Mouse (Mus musculus) C2C12 (cell line): Measurements from ENCODE around the gene Syt1. TPM values are rescaled to one million over a fixed set of nuclear protein-coding genes. Genes with fewer than 3 reads are reported as not detected.

Experiments
- H3K27me3 ChIP-seq: one replicate; pipeline ENCODE4 v1.6.1; 2011; ENCODE audit not compliant: control insufficient read depth, insufficient read depth, insufficient read length
- H3K36me3 ChIP-seq: one replicate; pipeline ENCODE4 v1.6.1; 2011; ENCODE audit not compliant: control insufficient read depth, insufficient read depth
- H3K4me3 ChIP-seq: one replicate; pipeline ENCODE4 v1.5.1; 2011; ENCODE audit warnings: mild to moderate bottlenecking, control low read depth; ENCODE audit not compliant: poor library complexity, insufficient read depth, severe bottlenecking
- H3K79me2 ChIP-seq: one replicate; pipeline ENCODE4 v1.6.1; 2011; ENCODE audit not compliant: control insufficient read depth, insufficient read depth
- H3K79me3 ChIP-seq: one replicate; pipeline ENCODE4 v1.6.1; 2011; ENCODE audit warnings: low read depth, control low read depth
- H3ac ChIP-seq: one replicate; pipeline ENCODE3; 2011; ENCODE audit warnings: low read depth; ENCODE audit not compliant: control insufficient read depth, insufficient read length
- CEBPB ChIP-seq: IDR thresholded peaks from one replicate; pipeline ENCODE4 v1.6.1; 2011; ENCODE audit warnings: low read depth, mild to moderate bottlenecking, control low read depth, moderate library complexity
- CTCF ChIP-seq: IDR thresholded peaks from one replicate; pipeline ENCODE4 v1.5.1; 2011; ENCODE audit not compliant: control insufficient read depth, insufficient read depth, insufficient read length
- FOSL1 ChIP-seq: IDR thresholded peaks from one replicate; pipeline ENCODE4 v1.8.0; 2011; ENCODE audit warnings: mild to moderate bottlenecking, low read length; ENCODE audit not compliant: poor library complexity, insufficient read depth, severe bottlenecking
- MAX ChIP-seq: IDR thresholded peaks from one replicate; pipeline ENCODE4 v1.6.1; 2011; ENCODE audit warnings: mild to moderate bottlenecking, control low read depth
- MYOD1 ChIP-seq: IDR thresholded peaks from one replicate; pipeline ENCODE4 v1.6.1; 2011; ENCODE audit warnings: low read depth; ENCODE audit not compliant: control insufficient read depth, insufficient read length
- MYOG ChIP-seq: IDR thresholded peaks from one replicate; pipeline ENCODE4 v1.6.1; 2011; ENCODE audit not compliant: control insufficient read depth, insufficient read length; ENCODE audit errors: extremely low read depth
- USF1 ChIP-seq: IDR thresholded peaks from one replicate; pipeline ENCODE4 v1.6.1; 2011; ENCODE audit warnings: low read depth, mild to moderate bottlenecking, control low read depth, moderate library complexity
- polyA plus RNA-seq: library from polyadenylated mRNA; unstranded; fragments of >200 nt; fragmentation: generic; extraction: Trizol; gene quantifications from one replicate; pipeline ENCODE4 v1.2.1, GENCODE M21; 2012; ENCODE audit warnings: missing spikeins

The Syt1 gene
- polyA plus RNA-seq, 1 experiment = 0.09 TPM

DNA sequence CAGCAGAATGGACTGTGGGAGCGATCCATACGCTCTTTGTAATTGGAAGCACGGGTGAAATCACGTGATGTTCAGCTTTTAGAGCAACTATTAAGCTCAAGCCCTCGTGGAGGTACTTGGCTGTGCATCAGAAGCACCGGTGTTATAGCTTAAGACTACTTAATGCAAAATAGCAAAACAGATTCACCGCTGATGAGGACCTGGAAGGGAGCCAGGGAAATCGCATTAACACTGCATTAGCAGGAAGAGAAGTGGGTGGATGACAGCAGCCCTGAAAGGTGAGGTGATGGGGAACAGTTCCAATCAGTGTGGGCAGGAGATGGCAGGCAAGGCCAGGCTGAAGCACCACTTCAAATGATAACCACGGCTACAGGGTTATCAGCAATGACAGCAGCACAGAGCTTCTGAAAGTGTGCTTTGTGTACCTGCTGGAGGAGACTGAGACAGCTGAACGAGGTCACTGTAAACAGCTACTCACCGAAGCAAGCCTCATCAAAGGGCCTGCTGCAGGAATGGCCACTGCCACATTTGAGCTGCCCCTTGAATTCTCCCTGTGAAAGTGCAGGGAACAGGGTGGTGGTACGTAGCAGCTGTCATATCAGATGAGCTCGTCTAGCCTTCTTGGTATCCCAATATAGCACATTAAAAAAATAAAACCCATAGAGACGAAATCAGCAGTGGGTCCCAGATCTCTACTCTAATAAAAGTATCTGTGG lies 330.9 kb downstream of the Syt1 start:
- Histone ChIP-seq H3K4me3 (no peak overlapping the region), H3K27me3 (no peaks in the 10 kb centered on the region), H3K79me3 (no peaks in the 10 kb centered on the region), H3K36me3 (no peaks in the 10 kb centered on the region), H3K79me2 (no peaks in the 10 kb centered on the region), H3ac (no peak overlapping the region)
- no peak for TF ChIP-seq USF1
- TF ChIP-seq CTCF = no peak
- TF ChIP-seq MYOD1 = no peak
- no peak for TF ChIP-seq CEBPB
- no peak for TF ChIP-seq MAX
- no peak for TF ChIP-seq MYOG
- no peak for TF ChIP-seq FOSL1

DNA sequence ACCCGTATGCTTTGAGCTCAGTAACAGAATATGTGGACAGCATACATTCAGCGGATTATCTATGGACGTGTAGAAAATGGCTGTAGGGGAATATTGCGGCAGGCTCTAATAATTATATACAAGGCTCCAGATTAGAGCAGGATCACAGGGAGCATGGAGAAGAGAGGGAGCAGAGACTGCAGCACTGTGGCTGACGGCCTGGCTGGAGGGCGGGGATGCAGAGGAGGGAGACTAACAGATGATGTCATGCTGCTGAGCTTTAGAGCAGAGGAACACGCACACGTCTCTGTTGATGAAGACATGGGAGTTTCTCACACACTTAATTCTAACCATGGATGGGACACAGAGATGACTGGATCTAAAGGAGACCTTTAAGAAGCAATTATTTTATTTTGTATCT lies 333.7 kb downstream of the Syt1 start:
- no peaks in the 10 kb centered on the region for H3K79me2 ChIP-seq
- TF ChIP-seq MAX = no peak
- TF ChIP-seq CTCF = no peak
- no peak for TF ChIP-seq FOSL1
- no peak for TF ChIP-seq USF1
- TF ChIP-seq MYOG = no peak
- TF ChIP-seq CEBPB = no peak
- no peak for TF ChIP-seq MYOD1
- H3K27me3 ChIP-seq = no peaks in the 10 kb centered on the region
- no peak overlapping the region for H3ac ChIP-seq
- H3K36me3 ChIP-seq = no peaks in the 10 kb centered on the region
- no peak overlapping the region for H3K4me3 ChIP-seq
- H3K79me3 ChIP-seq = no peaks in the 10 kb centered on the region

DNA sequence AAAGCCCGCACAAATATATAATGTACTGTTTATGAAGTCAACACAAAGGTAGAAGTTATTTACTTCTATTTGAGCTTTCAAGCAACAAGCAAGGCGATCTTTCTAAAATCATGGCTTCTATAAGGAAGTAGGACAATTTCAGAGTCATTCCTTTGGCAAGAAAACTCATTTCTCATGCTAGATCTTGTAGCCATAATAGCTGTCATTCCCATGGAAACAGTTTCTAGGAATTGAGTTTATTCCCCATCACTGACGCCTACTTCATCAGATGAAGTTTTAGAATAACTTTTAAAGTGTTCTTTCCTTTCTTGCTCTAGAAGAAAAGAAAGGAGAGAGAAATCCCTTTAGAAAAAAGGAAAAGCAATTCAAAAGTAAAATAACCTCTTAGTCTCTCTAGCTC lies 341.8 kb downstream of the Syt1 start:
- Histone ChIP-seq H3ac (no peak overlapping the region), H3K79me3 (no peaks in the 10 kb centered on the region), H3K4me3 (no peak overlapping the region), H3K36me3 (no peaks in the 10 kb centered on the region), H3K79me2 (no peaks in the 10 kb centered on the region), H3K27me3 (no peaks in the 10 kb centered on the region)
- TF ChIP-seq MYOG = no peak
- no peak for TF ChIP-seq FOSL1
- no peak for TF ChIP-seq USF1
- no peak for TF ChIP-seq CTCF
- no peak for TF ChIP-seq CEBPB
- no peak for TF ChIP-seq MAX
- no peak for TF ChIP-seq MYOD1

DNA sequence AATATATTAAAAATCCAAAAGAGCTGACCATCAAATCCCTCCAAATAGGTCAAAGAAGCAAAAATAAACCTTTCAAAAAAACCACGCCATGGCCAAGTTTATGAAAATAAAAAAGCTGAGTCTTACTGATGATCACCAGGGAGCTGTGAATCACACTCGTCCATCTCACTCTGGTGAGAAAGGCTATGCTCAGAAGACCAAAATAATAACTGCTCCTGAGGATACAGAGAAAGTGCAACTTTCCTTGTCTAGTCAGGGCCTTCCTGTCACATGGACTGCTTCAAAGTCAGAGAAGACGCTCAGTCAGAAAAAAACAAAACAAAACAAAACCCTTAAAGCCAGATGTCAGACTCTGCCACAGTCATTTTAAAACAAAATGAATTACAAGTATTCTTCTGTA lies 350.5 kb downstream of the Syt1 start:
- H3K27me3 ChIP-seq = no peaks in the 10 kb centered on the region
- TF ChIP-seq MYOD1 (no peak), MAX (no peak), FOSL1 (no peak), CTCF (no peak), CEBPB (no peak), MYOG (no peak), USF1 (no peak)
- no peaks in the 10 kb centered on the region for H3K79me2 ChIP-seq
- H3K79me3 ChIP-seq = no peaks in the 10 kb centered on the region
- H3ac ChIP-seq = no peak overlapping the region
- H3K36me3 ChIP-seq = no peaks in the 10 kb centered on the region
- no peak overlapping the region for H3K4me3 ChIP-seq

DNA sequence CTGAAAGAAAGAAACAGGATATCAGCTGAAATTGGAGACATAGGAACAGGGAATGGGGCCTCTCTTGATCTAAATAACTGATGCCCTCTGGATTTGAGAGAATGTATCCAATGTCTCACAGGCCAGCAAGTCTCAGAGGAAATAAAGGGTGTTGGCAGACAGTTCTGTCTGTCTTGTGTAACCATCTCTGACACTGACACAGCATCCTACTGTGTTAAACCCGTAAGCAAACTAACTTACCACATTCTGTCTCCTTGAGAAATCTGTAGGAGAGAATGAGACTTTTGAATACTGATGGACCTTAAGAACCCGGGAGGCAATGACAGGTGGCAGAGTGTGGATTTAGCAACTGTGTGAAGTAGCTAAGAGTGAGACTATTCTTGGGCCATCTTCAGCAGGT lies 352.5 kb downstream of the Syt1 start:
- Histone ChIP-seq H3K79me3 (no peaks in the 10 kb centered on the region), H3ac (no peak overlapping the region), H3K36me3 (no peaks in the 10 kb centered on the region), H3K4me3 (no peak overlapping the region), H3K79me2 (no peaks in the 10 kb centered on the region), H3K27me3 (no peaks in the 10 kb centered on the region)
- TF ChIP-seq CTCF (no peak), USF1 (no peak), MYOG (no peak), FOSL1 (no peak), MYOD1 (no peak), CEBPB (no peak), MAX (no peak)
